Mouse (Mus musculus) small intestine, adult 2 months (tissue): ENCODE results near the gene Ccnd3.

Experiments used
- CTCF ChIP-seq: fragments of 200-500 bp; IDR thresholded peaks from 2 replicates; pipeline ENCODE4 v1.5.1; 2012; ENCODE audit warnings: low read depth, mild to moderate bottlenecking, control low read depth, inconsistent platforms, low read length, moderate library complexity, mixed read lengths; ENCODE audit not compliant: insufficient replicate concordance, insufficient read length; ENCODE audit errors: extremely low read depth
- POLR2A ChIP-seq: fragments of 200-500 bp; IDR thresholded peaks from 2 replicates; pipeline ENCODE4 v1.6.1; 2012; ENCODE audit warnings: low read depth, mild to moderate bottlenecking, control low read depth, inconsistent platforms, low read length, moderate library complexity

DNA sequence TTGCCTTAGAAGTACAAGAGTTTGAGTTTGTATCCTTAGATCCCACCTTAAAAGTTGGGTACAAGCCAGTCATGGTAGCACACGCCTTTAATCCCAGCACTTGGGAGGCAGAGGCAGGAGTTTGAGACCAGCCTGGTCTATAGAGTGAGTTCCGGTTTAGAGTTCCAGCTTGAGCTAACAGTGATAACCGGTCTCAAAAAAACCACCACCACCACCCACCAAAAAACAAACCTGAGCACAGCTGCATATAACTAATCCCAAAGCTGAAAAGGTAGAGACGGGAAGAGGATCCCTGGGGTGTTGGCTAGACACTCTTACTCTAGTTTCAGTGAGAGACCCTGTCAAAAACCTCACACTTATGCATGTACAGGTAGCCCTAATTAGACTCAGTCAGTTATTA lies 111.8 kb downstream of the Ccnd3 start:
- TF ChIP-seq POLR2A (no peak), CTCF (no peak)
